Mouse (Mus musculus) embryonic facial prominence, embryonic 12.5 days (tissue): ENCODE measurements around the gene Wdr20. TPM values are rescaled to one million over a fixed set of nuclear protein-coding genes. Genes with fewer than 3 reads are reported as not detected.

Experiments used
- ATAC-seq: fragments of 200-750 bp; cut with Nextera tagmentation; 2 replicates; pipeline ENCODE4 v1.8.0; 2017; ENCODE audit not compliant: insufficient number of reproducible peaks, insufficient read depth, low FRiP score, low TSS enrichment
- H3K27ac ChIP-seq: fragments of 300-500 bp; sonication (generic); 2 replicates; pipeline ENCODE4 v1.5.1; 2016; ENCODE audit warnings: mild to moderate bottlenecking
- H3K27me3 ChIP-seq: fragments of 300-500 bp; sonication (generic); 2 replicates; pipeline ENCODE4 v1.6.1; 2016; ENCODE audit warnings: mild to moderate bottlenecking, moderate library complexity
- H3K36me3 ChIP-seq: fragments of 300-500 bp; sonication (generic); 2 replicates; pipeline ENCODE4 v1.6.1; 2016; ENCODE audit warnings: mild to moderate bottlenecking
- H3K4me1 ChIP-seq: fragments of 300-500 bp; sonication (generic); 2 replicates; pipeline ENCODE4 v1.6.1; 2016
- H3K4me2 ChIP-seq: fragments of 300-500 bp; sonication (generic); replicated peaks from 2 replicates; pipeline ENCODE4 v1.6.1; 2016; ENCODE audit warnings: mild to moderate bottlenecking, moderate library complexity
- H3K4me3 ChIP-seq: fragments of 300-500 bp; sonication (generic); 2 replicates; pipeline ENCODE4 v1.5.1; 2016; ENCODE audit warnings: mild to moderate bottlenecking
- H3K9ac ChIP-seq: fragments of 300-500 bp; sonication (generic); 2 replicates; pipeline ENCODE4 v1.6.1; 2016; ENCODE audit warnings: mild to moderate bottlenecking, moderate library complexity
- H3K9me3 ChIP-seq: fragments of 300-500 bp; sonication (generic); 2 replicates; pipeline ENCODE4 v1.6.1; 2016; ENCODE audit warnings: mild to moderate bottlenecking, moderate library complexity
- WGBS: fragments of 180-500 bp; shearing (Covaris S2); methylation state at CpG from one replicate; pipeline ENCODE4 v1.1.7; 2016; 5-methylcytosine and 5-hydroxymethylcytosine counted together
- polyA plus RNA-seq: library from polyadenylated mRNA; unstranded; fragments of >200 nt; fragmentation: Nextera tagmentation; extraction: Ambion mirVana; gene quantifications from 2 replicates; pipeline ENCODE4 v1.2.1, GENCODE M21; 2016

Gene Wdr20
- polyA plus RNA-seq, 1 experiment from 2014 or later: 30.1 TPM

DNA sequence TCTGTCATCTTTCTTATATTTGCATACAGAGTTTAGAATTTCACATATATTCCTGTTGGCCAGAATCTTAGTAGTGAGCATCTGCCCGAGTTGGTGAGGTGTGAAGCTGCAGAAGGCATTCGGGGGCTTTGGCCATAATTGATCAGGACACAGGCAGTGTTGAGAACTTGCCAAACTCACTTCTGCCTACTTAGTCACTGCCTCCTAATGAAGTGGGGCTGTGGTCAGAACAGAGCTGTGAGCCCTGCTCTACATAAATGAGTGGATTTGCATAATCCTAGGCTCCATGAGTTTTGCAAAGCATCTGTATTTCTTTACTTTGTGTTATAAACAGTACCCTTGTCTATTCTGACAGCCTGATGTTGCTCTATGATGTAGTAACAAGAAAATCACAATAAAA lies 24.6 kb downstream of the Wdr20 start:
- H3K27me3 ChIP-seq: no peaks in the 10 kb centered on the region
- 79% methylated on average over 2 of the region's 2 CpGs for WGBS
- no peak overlapping the region for H3K27ac ChIP-seq
- H3K9me3 ChIP-seq: no peaks in the 10 kb centered on the region
- no peak overlapping the region for H3K4me3 ChIP-seq
- H3K4me1 ChIP-seq: no peaks in the 10 kb centered on the region
- H3K9ac ChIP-seq: no peak overlapping the region
- no peaks in the 10 kb centered on the region for H3K36me3 ChIP-seq
- H3K4me2 ChIP-seq: no peak overlapping the region
- no peak for ATAC-seq

DNA sequence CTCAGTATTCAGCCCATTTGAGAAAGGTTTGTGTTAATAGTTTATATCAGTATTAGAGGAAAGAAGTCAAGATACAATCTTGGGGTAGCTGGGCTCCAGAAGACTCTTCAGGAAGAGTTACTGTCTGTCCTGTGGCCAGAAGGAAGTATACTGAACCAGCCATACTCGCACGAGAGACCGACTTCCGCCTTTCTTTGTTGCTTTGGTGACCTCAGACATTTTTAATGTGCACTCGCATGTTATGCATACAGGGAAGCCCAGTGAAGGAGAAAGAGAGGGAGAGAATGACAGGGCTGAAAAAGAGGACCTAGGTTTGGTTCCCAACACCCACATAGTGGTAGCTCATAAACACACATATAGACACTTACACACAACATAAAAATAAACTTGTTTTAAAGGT lies 26.8 kb downstream of the Wdr20 start:
- WGBS: 89% methylated on average over 5 of the region's 5 CpGs

DNA sequence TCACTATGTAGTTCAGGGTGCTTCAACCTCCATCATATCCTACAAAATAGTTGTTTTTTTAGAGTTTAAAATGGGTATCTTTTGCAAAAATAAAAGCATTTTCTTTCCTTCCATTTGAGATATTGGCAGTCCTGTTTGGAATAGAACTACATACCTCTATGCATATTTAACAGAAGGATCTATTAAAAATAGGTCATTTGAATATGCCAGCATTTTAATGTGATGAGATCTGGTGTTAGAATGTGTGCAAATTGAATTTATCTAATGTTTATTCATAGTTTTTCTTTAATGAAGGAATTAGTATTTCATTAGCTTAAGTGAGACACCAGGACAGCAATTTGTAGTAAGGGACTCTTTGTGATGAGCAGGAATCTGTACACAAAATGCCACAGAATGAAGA lies 30.8 kb downstream of the Wdr20 start:
- no peak overlapping the region for H3K9ac ChIP-seq
- H3K36me3 ChIP-seq: no peaks in the 10 kb centered on the region
- no peaks in the 10 kb centered on the region for H3K27me3 ChIP-seq
- no peak overlapping the region for H3K4me3 ChIP-seq
- H3K4me1 ChIP-seq: no peaks in the 10 kb centered on the region
- no peaks in the 10 kb centered on the region for H3K9me3 ChIP-seq
- no peak overlapping the region for H3K27ac ChIP-seq
- H3K4me2 ChIP-seq: no peak overlapping the region
- ATAC-seq: no peak

More for the DNA sequence above, 26.8 kb downstream of the Wdr20 start:
- Histone ChIP-seq H3K36me3 (no peaks in the 10 kb centered on the region), H3K27ac (no peak overlapping the region), H3K9ac (no peak overlapping the region), H3K27me3 (no peaks in the 10 kb centered on the region), H3K4me2 (no peak overlapping the region), H3K4me3 (no peak overlapping the region), H3K9me3 (no peaks in the 10 kb centered on the region), H3K4me1 (no peaks in the 10 kb centered on the region)
- no peak for ATAC-seq

DNA sequence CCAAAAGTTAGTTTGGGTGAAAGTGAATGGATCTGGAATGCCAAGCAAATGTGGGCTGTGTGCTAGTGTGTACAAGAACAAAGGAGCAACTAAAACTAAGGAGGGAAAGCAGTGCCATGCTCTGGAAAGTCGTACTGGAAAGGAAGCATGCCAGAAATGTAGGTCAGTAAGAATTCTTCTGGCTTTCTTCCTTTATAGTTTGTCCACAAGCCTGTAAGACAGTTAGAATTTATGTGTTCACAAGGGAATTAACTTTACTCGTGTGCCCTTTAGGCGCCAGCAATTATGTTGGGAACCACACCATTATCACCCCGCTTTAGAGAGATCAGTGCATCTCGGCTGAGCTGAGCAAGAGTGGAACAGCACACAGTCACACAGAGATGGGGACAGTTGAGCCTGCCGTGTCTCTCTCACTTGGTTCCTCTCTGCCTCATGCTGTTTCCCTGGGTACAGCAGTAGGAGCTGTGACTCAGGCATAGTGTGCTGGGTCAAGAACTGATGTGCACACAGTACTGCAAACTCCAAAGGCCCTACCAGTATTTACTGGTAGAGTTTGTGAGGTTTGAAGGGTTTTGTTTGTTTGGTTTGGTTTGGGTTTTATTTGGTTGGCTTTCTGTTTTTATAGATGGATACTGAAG lies 32.0 kb downstream of the Wdr20 start:
- H3K27me3 ChIP-seq: no peaks in the 10 kb centered on the region
- no peak for ATAC-seq
- H3K9ac ChIP-seq: no peak overlapping the region
- H3K27ac ChIP-seq: 0 out of 2 replicates have a peak overlapping the region, but pooled peaks have one; percentile 41
- H3K4me3 ChIP-seq: no peak overlapping the region
- no peak overlapping the region for H3K4me2 ChIP-seq
- H3K36me3 ChIP-seq: no peaks in the 10 kb centered on the region
- no peaks in the 10 kb centered on the region for H3K4me1 ChIP-seq
- no peaks in the 10 kb centered on the region for H3K9me3 ChIP-seq
- 77% methylated on average over 6 of the region's 6 CpGs for WGBS

DNA sequence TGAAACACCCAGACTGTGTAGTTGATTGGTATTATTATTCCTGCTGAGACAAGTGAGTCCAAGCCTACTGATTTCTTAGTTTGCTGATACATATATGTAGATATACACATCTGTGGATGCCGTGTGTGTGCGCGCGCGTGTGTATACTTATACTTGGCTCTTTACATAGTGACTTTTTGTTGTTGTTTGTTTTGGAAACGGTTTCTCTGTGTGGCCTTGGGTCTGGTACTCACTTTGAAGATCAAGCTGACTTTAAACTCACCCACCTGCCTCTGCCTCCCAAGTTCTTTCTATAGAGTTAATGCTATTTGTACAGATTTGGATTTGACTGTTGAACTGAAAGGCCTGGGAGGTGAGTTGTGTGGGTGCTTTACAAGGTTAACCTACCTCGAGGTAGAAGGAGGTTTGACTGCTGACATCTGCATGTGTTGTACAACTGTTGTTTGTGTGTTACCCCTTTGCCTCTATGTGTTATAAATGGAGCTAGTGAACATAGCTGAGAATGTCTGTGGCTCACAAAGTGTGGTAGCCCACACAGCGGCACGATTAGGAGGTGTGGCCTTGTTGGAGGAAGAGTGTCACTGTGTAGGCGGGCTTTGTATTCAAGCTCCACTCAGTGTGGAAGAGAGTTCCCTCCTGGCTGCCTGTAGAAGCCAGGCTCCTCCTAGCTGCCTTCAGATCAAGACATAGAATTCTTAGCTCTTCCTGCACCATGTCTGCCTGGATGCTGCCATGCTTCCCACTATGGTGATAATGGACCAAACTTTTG lies 32.9 kb downstream of the Wdr20 start:
- no peak for ATAC-seq
- 93% methylated on average over 10 of the region's 10 CpGs for WGBS

DNA sequence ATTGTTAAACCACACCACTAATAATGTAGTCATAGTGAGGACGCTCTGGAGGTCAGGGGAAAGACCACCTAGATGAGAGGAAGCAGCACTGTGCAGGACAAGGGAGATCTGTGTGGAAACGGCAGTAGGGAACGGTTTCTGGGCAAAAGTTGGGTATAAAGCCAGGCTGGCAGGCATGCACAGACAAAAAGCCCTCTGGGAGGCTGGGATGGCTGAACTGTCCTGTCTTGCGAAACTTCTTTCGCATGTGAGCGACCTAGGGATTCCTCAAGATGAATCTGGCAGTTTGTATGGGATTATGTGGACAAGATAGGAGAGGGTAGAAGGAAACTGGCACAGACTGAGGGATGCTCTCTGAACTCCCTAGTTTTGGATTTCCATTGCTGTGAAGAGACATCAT lies 34.2 kb downstream of the Wdr20 start:
- no peak overlapping the region for H3K4me2 ChIP-seq
- no peak overlapping the region for H3K27ac ChIP-seq
- H3K9ac ChIP-seq: no peak overlapping the region
- H3K36me3 ChIP-seq: no peaks in the 10 kb centered on the region
- H3K9me3 ChIP-seq: no peaks in the 10 kb centered on the region
- 92% methylated on average over 6 of the region's 6 CpGs for WGBS
- no peak overlapping the region for H3K4me3 ChIP-seq
- no peaks in the 10 kb centered on the region for H3K27me3 ChIP-seq
- no peak for ATAC-seq
- peaks cover 11% of the 10 kb centered on the region for H3K4me1 ChIP-seq

More for the DNA sequence above, 32.9 kb downstream of the Wdr20 start:
- H3K27ac ChIP-seq: no peak overlapping the region
- no peak overlapping the region for H3K4me2 ChIP-seq
- H3K36me3 ChIP-seq: no peaks in the 10 kb centered on the region
- H3K9ac ChIP-seq: no peak overlapping the region
- H3K4me3 ChIP-seq: no peak overlapping the region
- no peaks in the 10 kb centered on the region for H3K27me3 ChIP-seq
- H3K4me1 ChIP-seq: peaks cover 5% of the 10 kb centered on the region
- no peaks in the 10 kb centered on the region for H3K9me3 ChIP-seq

DNA sequence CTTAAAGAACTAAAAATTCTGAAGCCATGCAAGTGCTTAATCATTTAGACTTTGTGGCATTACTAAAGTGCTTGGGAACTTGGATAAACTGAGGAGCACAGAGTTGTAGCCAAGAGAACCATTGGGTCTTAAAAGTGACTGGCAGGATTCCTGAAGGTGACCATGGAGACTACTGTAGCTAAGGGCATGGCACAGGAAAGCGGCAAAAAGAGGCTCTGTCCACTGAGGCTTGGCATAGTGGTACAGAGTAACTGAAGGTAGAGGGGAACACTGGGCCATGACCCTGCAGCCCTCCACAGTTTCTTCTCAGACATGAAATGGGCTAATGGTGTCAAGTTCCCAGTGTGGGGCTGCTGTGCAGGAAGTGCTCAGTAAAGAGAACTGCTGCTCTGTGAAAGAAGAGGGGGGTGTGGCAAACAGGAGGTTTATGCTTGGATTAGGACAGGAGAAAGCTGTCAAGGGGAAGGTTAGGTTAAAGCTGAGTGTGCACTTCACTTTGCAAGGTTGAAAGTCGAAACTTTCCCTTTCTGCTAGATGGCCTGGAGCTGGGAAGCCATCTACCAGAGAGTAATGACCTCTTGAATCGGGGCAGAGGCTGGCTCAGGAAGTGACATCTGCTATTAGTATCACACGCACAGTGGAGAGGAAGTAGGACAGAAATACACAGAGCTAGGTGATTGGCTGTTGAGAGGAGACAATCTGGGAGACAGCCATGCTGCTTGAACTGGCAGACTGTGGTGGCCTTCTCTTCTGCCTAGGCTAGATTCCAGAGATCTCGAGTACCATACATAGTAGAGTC lies 38.1 kb downstream of the Wdr20 start:
- Histone ChIP-seq H3K9me3 (no peaks in the 10 kb centered on the region), H3K36me3 (peaks cover 6% of the 10 kb centered on the region; the same call in 1 of the 2 replicates), H3K4me3 (no peak overlapping the region), H3K4me2 (no peak overlapping the region), H3K27me3 (no peaks in the 10 kb centered on the region), H3K9ac (no peak overlapping the region), H3K4me1 (peaks cover 11% of the 10 kb centered on the region), H3K27ac (no peak overlapping the region)
- no peak for ATAC-seq
- WGBS: 50% methylated on average over 5 of the region's 5 CpGs

DNA sequence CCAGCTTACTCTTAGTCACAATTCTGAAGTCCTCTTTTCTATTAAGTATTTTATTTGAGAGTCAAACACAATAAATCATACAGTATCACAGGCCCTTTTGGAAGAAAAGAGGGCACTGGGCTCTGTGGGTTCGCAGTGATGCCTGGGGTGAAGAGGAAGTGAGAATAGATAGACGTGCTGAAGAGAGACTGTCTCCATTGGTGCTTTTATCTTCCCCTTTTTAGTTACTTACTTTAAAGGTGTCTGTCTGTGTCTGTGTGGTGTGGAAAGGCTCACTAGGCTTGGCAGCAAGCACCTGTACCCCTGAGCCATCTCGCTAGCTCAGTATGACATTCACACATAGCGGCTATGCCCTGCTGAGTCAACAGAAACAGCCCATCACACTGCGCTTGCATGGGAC lies 40.1 kb downstream of the Wdr20 start:
- H3K27me3 ChIP-seq: no peaks in the 10 kb centered on the region
- no peak for ATAC-seq
- H3K4me2 ChIP-seq: no peak overlapping the region
- no peak overlapping the region for H3K9ac ChIP-seq
- peaks cover 20% of the 10 kb centered on the region; the same call in 1 of the 2 replicates for H3K36me3 ChIP-seq
- peaks cover 11% of the 10 kb centered on the region for H3K4me1 ChIP-seq
- 86% methylated on average over 5 of the region's 5 CpGs for WGBS
- H3K27ac ChIP-seq: no peak overlapping the region
- H3K9me3 ChIP-seq: no peaks in the 10 kb centered on the region
- H3K4me3 ChIP-seq: no peak overlapping the region

DNA sequence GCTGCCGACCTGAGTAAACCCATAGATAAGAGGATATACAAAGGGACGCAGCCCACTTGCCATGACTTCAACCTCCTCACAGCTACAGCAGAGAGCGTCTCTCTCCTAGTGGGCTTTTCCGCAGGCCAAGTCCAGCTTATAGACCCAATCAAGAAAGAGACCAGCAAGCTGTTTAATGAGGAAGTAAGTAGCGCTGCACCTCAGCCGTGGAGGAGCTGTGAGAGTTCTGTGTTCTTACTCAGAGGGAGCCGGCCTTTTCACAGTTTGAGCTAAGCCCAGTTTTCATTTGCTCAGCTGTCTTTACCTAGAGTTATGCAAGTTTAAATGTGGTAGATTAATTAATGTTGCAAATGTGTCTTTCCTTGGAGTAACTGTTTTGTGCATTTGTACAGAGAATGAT lies 41.6 kb downstream of the Wdr20 start:
- H3K36me3 ChIP-seq: peaks cover 22% of the 10 kb centered on the region
- H3K27ac ChIP-seq: no peak overlapping the region
- no peak overlapping the region for H3K4me2 ChIP-seq
- no peak for ATAC-seq
- H3K9ac ChIP-seq: no peak overlapping the region
- no peaks in the 10 kb centered on the region for H3K9me3 ChIP-seq
- no peak overlapping the region for H3K4me3 ChIP-seq
- H3K4me1 ChIP-seq: peaks cover 11% of the 10 kb centered on the region
- 89% methylated on average over 7 of the region's 7 CpGs for WGBS
- no peaks in the 10 kb centered on the region for H3K27me3 ChIP-seq

DNA sequence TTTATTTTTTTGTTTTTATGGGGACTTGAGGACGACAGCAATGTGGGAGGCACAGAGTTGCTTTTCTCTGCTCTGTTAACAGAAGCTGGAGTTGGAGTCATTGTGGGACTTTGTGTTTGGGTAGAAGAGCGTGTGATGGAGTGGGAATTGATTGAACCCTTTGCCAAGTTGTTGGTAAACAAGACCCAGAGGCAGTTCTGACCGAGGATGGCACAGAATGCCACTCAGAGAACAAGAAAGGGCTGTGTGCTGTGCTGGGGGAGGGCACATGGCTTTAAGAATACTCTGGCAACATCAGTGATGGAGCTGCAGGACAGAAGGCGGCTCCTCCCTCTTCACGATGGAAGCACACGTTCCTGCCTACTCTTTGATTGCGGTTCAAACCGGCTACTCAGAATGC lies 43.4 kb downstream of the Wdr20 start:
- H3K4me3 ChIP-seq: no peak overlapping the region
- no peak overlapping the region for H3K27ac ChIP-seq
- 85% methylated on average over 8 of the region's 8 CpGs for WGBS
- peaks cover under 1% of the 10 kb centered on the region; the same call in 1 of the 2 replicates for H3K4me1 ChIP-seq
- no peak overlapping the region for H3K4me2 ChIP-seq
- H3K27me3 ChIP-seq: no peaks in the 10 kb centered on the region
- peaks cover 30% of the 10 kb centered on the region for H3K36me3 ChIP-seq
- no peaks in the 10 kb centered on the region for H3K9me3 ChIP-seq
- ATAC-seq: no peak
- no peak overlapping the region for H3K9ac ChIP-seq

DNA sequence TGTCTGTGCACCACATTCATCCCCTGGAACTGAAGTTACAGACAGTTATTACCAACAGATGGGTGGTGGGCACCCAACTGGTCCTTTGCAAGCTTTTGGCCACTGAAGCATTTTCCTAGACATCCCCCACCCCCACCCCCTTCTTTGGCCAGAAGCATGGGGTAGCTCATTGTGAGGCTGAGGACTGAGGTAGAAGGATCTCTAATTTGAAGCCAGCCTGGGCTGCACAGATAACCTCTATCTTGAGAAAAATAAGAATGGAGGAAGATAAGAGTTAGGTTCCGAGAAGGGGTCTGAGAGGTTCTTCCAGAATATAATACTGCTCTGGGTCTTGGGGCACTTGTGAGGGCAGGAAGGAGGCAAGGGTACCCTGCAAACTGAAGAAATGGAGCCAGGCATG lies 44.5 kb downstream of the Wdr20 start:
- no peak for ATAC-seq
- Histone ChIP-seq H3K4me3 (no peak overlapping the region), H3K27me3 (no peaks in the 10 kb centered on the region), H3K4me2 (no peak overlapping the region), H3K36me3 (peaks cover 30% of the 10 kb centered on the region), H3K9me3 (no peaks in the 10 kb centered on the region), H3K9ac (no peak overlapping the region), H3K4me1 (no peaks in the 10 kb centered on the region), H3K27ac (no peak overlapping the region)
- WGBS: 95% methylated on average over 1 of the region's 1 CpGs

DNA sequence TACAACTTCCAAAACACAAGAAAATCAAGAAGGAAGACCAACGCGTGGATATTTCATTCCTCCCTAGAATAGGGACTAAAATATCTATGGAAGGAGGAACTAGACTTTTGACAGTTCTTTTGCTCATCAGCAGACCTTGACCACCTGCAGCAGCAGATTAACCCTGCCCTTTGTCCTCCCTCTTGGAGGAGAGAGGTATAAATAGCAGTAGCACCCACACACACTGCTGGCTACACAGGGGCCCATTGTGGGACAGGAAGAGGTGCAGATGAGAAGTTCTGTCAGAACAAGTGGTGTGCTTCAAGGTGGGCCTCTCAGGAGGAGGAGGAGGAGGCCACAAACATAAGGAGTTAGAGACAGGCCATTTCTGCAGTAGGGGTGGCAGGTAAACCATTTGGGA lies 46.5 kb downstream of the Wdr20 start:
- ATAC-seq: no peak
- H3K9me3 ChIP-seq: no peaks in the 10 kb centered on the region
- no peak overlapping the region for H3K27ac ChIP-seq
- peaks cover under 1% of the 10 kb centered on the region; the same call in 1 of the 2 replicates for H3K4me1 ChIP-seq
- no peak overlapping the region for H3K9ac ChIP-seq
- WGBS: 95% methylated on average over 2 of the region's 2 CpGs
- no peak overlapping the region for H3K4me2 ChIP-seq
- H3K36me3 ChIP-seq: peaks cover 30% of the 10 kb centered on the region
- H3K27me3 ChIP-seq: no peaks in the 10 kb centered on the region
- no peak overlapping the region for H3K4me3 ChIP-seq
